Mouse (Mus musculus) stomach, postnatal 0 days (tissue): ENCODE measurements around the gene Psmd7. TPM values are rescaled to one million over a fixed set of nuclear protein-coding genes. Genes with fewer than 3 reads are reported as not detected.
A peak's percentile ranks its signal among the peaks of the same experiment; 100 is the strongest.

Experiments used
- ATAC-seq: fragments of 200-750 bp; cut with Nextera tagmentation; 2 replicates; pipeline ENCODE4 v1.8.0; 2017; ENCODE audit not compliant: low FRiP score, low TSS enrichment
- DNase-seq: peaks from one replicate; pipeline ENCODE4 v3.0.0-alpha.2; 2016; ENCODE audit warnings: low spot score
- H3K27ac ChIP-seq: fragments of 300-500 bp; sonication (generic); replicated peaks from 2 replicates; pipeline ENCODE4 v1.5.1; 2014; ENCODE audit warnings: mild to moderate bottlenecking, control low read depth
- H3K27me3 ChIP-seq: fragments of 300-500 bp; sonication (generic); 2 replicates; pipeline ENCODE4 v1.6.1; 2014; ENCODE audit warnings: low read length; ENCODE audit not compliant: control insufficient read depth, insufficient read depth
- H3K36me3 ChIP-seq: fragments of 300-500 bp; sonication (generic); 2 replicates; pipeline ENCODE4 v1.6.1; 2014; ENCODE audit warnings: low read length, mixed read lengths; ENCODE audit not compliant: control insufficient read depth, insufficient read depth
- H3K4me1 ChIP-seq: fragments of 300-500 bp; sonication (generic); replicated peaks from 2 replicates; pipeline ENCODE4 v1.6.1; 2014; ENCODE audit warnings: antibody characterized with exemption; ENCODE audit not compliant: control insufficient read depth, insufficient read depth
- H3K4me2 ChIP-seq: fragments of 300-500 bp; sonication (generic); replicated peaks from 2 replicates; pipeline ENCODE4 v1.6.1; 2014; ENCODE audit warnings: low read depth, mild to moderate bottlenecking, control low read depth, moderate library complexity
- H3K4me3 ChIP-seq: fragments of 300-500 bp; sonication (generic); 2 replicates; pipeline ENCODE4 v1.5.1; 2014; ENCODE audit warnings: low read depth, low read length, control low read depth
- H3K9ac ChIP-seq: fragments of 300-500 bp; sonication (generic); 2 replicates; pipeline ENCODE4 v1.6.1; 2014; ENCODE audit warnings: mild to moderate bottlenecking, low read length, control low read depth, mixed read lengths
- H3K9me3 ChIP-seq: fragments of 300-500 bp; sonication (generic); 2 replicates; pipeline ENCODE4 v1.6.1; 2016; ENCODE audit warnings: low read length; ENCODE audit not compliant: control insufficient read depth
- CTCF ChIP-seq: IDR thresholded peaks from 2 replicates; pipeline ENCODE4 v1.5.1; 2016; ENCODE audit warnings: antibody characterized with exemption, low read depth, mild to moderate bottlenecking, moderate library complexity
- EP300 ChIP-seq: optimal IDR thresholded peaks from 2 replicates; pipeline ENCODE3; 2016; ENCODE audit warnings: antibody characterized with exemption
- WGBS: fragments of 180-500 bp; shearing (Covaris S2); extraction: QIAGEN DNeasy Blood & Tissue Kit; methylation state at CpG from one replicate; pipeline ENCODE4 v1.1.7; 2014; 5-methylcytosine and 5-hydroxymethylcytosine counted together
- polyA plus RNA-seq: library from polyadenylated mRNA; unstranded; fragments of >200 nt; fragmentation: Nextera tagmentation; extraction: Ambion mirVana; gene quantifications from 2 replicates; pipeline ENCODE4 v1.2.1, GENCODE M21; 2015

The Psmd7 gene
- polyA plus RNA-seq, 1 experiment from 2014 or later, result 186 TPM

DNA sequence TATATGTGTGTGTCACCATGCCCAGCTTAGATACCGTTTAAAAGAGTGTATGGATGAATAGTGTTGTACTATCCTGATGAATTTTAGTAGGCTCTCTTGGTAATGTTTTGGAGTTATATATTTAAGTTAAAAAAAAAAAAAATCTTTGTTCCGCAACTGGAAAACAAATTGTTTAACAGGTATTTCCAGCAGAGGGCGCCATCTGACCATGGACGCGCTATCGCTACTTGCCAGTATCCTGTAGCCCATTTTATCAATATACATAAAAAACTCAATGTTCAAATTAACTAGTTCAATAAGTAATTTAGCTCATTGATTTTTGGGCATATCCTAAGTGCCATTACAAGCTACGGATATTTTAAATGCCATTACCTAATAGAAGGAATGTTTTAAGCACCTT, 14.8 kb upstream of the Psmd7 start:
- Histone ChIP-seq H3K27me3 (no peaks in the 10 kb centered on the region), H3K36me3 (no peaks in the 10 kb centered on the region), H3K27ac (no peak overlapping the region), H3K9me3 (no peaks in the 10 kb centered on the region), H3K4me2 (no peak overlapping the region), H3K4me1 (no peaks in the 10 kb centered on the region), H3K4me3 (no peak overlapping the region), H3K9ac (no peak overlapping the region)
- WGBS, result 3% methylated on average over 7 of the region's 7 CpGs
- TF ChIP-seq EP300 (no peak), CTCF (peak; percentile 87)
- DNase-seq (peak; percentile 70), ATAC-seq (no peak)

DNA sequence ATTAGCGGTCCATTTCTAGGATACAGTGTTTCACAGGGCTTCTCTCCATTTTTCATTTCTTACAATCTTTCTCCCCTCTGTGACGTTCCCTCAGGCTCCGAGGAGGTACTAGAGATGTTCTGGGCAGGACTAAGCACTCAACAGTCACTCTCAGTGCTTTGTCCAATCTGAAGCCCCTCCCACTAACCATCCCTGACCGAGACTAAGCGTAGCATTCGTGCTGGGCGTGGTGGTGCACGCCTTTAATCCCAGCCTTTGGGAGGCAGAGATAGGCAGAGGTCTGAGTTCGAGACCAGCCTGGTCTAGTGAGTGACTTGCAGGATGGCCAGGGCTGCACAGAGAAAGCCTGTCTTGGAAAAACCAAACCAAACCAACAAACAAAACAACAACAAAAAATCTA, 11.4 kb upstream of the Psmd7 start:
- no peaks in the 10 kb centered on the region for H3K4me1 ChIP-seq
- no peaks in the 10 kb centered on the region for H3K9me3 ChIP-seq
- no peaks in the 10 kb centered on the region for H3K36me3 ChIP-seq
- no peak overlapping the region for H3K27ac ChIP-seq
- no peak overlapping the region for H3K4me2 ChIP-seq
- no peak overlapping the region for H3K4me3 ChIP-seq
- DNase-seq (no peak), ATAC-seq (no peak)
- no peaks in the 10 kb centered on the region for H3K27me3 ChIP-seq
- TF ChIP-seq EP300, result no peak
- TF ChIP-seq CTCF, result no peak
- H3K9ac ChIP-seq, result no peak overlapping the region
- 80% methylated on average over 9 of the region's 9 CpGs for WGBS

DNA sequence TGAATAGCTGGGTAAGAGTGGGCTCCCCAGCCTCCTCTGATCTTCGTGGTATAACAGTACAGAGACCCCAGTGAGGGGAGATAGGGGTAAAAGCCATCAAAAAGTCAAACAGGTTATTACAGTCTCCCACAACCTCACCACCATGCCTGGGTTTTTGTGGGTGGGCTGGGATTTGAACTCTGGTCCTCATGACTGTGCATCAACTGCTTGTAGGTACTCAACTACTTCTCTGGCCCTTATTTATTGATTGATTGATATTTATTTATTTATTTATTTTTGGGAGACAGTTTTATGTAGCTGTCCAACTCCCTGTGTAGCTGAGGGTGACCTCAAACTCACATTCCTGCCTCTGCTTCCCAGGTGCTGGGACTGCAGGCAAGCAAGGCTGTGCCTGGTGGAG, 9.5 kb upstream of the Psmd7 start:
- Histone ChIP-seq H3K4me1 (no peaks in the 10 kb centered on the region), H3K27ac (no peak overlapping the region), H3K9me3 (no peaks in the 10 kb centered on the region), H3K4me2 (no peak overlapping the region), H3K27me3 (no peaks in the 10 kb centered on the region), H3K4me3 (no peak overlapping the region), H3K36me3 (no peaks in the 10 kb centered on the region), H3K9ac (no peak overlapping the region)
- no peak for TF ChIP-seq EP300
- no peak for ATAC-seq
- no peak for DNase-seq
- WGBS, result 50% methylated on average over 1 of the region's 1 CpGs

DNA sequence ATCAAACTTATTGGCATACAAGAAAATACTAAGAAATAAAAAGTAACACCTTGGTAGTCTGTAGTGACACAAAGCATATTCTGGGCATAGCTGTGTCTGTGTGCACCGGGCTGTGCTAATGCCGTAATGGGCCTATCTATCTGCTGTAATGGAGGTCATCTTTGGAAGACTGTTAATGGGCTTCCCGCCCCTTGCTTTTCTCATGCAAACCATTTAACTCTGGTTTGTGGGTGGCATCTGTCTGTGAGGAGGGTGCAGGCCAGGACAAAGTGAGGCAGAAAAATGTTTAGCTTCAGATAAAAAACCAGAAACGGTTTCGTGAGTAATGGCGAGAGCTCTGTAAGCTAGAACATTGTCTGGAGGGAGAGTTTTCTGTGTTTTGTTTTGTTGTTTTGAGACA, 6.6 kb upstream of the Psmd7 start:
- Histone ChIP-seq H3K27ac (no peak overlapping the region), H3K27me3 (no peaks in the 10 kb centered on the region), H3K4me3 (no peak overlapping the region), H3K9ac (no peak overlapping the region), H3K36me3 (no peaks in the 10 kb centered on the region), H3K4me1 (no peaks in the 10 kb centered on the region), H3K9me3 (no peaks in the 10 kb centered on the region), H3K4me2 (no peak overlapping the region)
- TF ChIP-seq EP300 (no peak), CTCF (no peak)
- no peak for ATAC-seq
- DNase-seq, result no peak
- 76% methylated on average over 6 of the region's 6 CpGs for WGBS

DNA sequence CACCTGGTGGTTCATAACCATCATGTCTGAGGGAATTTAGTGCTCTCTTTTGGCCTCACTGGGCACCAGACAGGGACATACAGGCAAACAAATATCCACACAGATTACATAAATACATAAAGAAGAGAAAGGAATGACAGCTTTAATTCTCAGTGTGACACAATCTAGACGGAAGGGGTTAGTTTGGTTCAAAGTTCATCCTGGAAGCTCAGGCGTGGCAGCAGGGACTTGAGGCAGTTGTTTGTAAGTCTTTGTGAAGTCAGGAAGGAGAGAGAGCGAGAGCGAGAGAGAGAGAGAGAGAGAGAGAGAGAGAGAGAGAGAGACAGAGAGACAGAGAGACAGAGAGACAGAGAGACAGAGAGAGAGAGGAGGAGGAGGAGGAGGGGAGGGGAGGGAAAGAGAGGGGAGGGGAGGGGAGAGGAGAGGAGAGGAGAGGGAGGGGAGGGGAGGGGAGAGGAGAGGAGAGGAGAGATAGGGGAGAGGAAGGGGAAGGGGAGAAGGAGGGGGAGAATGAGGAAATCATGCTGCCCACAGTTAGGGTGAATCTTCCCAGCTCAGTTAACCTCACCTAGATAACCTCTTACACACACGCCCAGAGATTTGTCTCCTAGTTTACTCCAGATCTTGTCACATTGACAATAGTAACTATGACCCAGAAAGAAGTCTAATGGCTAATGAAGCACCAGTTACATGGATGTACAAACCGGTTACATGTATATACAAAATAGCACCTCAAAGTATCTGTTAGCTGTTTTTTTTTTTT, 5.9 kb upstream of the Psmd7 start:
- no peaks in the 10 kb centered on the region for H3K27me3 ChIP-seq
- H3K4me2 ChIP-seq, result no peak overlapping the region
- no peak overlapping the region for H3K4me3 ChIP-seq
- DNase-seq, result no peak
- peak; percentile 53; the same call in 1 of the 2 replicates for ATAC-seq
- H3K9ac ChIP-seq, result no peak overlapping the region
- H3K9me3 ChIP-seq, result no peaks in the 10 kb centered on the region
- no peaks in the 10 kb centered on the region for H3K36me3 ChIP-seq
- no peak overlapping the region for H3K27ac ChIP-seq
- TF ChIP-seq EP300 (no peak), CTCF (no peak)
- 55% methylated on average over 5 of the region's 6 CpGs for WGBS
- H3K4me1 ChIP-seq, result no peaks in the 10 kb centered on the region

DNA sequence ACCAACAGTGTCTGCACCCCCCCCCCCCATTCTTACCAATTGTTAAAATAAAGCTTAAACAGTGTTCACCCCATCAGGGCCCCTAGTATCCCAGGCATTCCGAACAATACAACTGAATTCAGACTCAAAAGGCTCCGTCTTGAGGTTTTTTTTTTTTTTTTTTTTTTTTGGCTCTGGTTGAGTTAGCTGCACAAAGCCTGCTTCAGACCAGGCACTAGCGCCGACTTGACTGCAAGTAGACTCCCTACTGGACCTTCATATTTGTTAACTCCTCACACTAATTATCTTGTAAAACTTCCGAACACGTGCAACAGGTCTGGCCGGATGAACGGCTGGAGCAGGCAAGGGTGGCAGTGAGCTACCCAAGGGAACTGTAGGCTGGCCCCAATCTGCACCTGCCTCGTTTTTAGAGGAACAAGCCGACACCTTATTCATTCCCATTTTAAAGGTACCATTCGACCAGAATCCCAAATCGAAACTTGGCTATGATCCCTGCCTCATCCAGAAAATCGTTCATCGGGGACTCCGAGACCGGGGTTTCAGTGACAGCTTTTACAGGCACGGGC, 752 bp downstream of the Psmd7 start:
- H3K36me3 ChIP-seq, result peaks cover 18% of the 10 kb centered on the region
- H3K4me2 ChIP-seq, result peak overlapping the region; percentile 63
- peak; percentile 46 for ATAC-seq
- H3K27ac ChIP-seq, result peak overlapping the region; percentile 83
- TF ChIP-seq CTCF (no peak), EP300 (no peak)
- H3K9me3 ChIP-seq, result no peaks in the 10 kb centered on the region
- H3K9ac ChIP-seq, result peak overlapping the region; percentile 88
- DNase-seq, result peak; percentile 50
- H3K27me3 ChIP-seq, result no peaks in the 10 kb centered on the region
- H3K4me1 ChIP-seq, result no peaks in the 10 kb centered on the region
- 0% methylated on average over 17 of the region's 17 CpGs for WGBS
- peak overlapping the region; percentile 89 for H3K4me3 ChIP-seq
